Mouse (Mus musculus) right cerebral cortex, postnatal 14 days (tissue): ENCODE data around the gene Fars2.
"Not testable (repeated sequence)": the region's sequence is repeated elsewhere in the genome, so short reads cannot be mapped to it uniquely, and the experiment has no call there.

Source experiments
- DNase-seq: peaks from one replicate; pipeline ENCODE4 v3.0.0; 2022

The Fars2 gene

GRCm38 (mm10) chr13:36297950-36298781, 181.0 kb downstream of the Fars2 start:
- no peak for DNase-seq

GRCm38 (mm10) chr13:36298782-36299031, 181.5 kb downstream of the Fars2 start:
- no peak for DNase-seq

GRCm38 (mm10) chr13:36302770-36303169, 185.6 kb downstream of the Fars2 start:
- no peak for DNase-seq

- no peak for DNase-seq
These were observed 188.1 kb downstream of the Fars2 start for GRCm38 (mm10) chr13:36305306-36305705.

GRCm38 (mm10) chr13:36307386-36307785, 190.2 kb downstream of the Fars2 start:
- no peak for DNase-seq

- DNase-seq = no peak
These were observed 191.9 kb downstream of the Fars2 start for GRCm38 (mm10) chr13:36309160-36309559.

- no peak for DNase-seq
These were observed 197.0 kb downstream of the Fars2 start for GRCm38 (mm10) chr13:36314218-36314617.

GRCm38 (mm10) chr13:36314860-36315800, 197.9 kb downstream of the Fars2 start:
- DNase-seq = no peak

GRCm38 (mm10) chr13:36317824-36318223, 200.6 kb downstream of the Fars2 start:
- DNase-seq = no peak

GRCm38 (mm10) chr13:36324624-36325023, 207.4 kb downstream of the Fars2 start:
- no peak for DNase-seq

GRCm38 (mm10) chr13:36326539-36326938, 209.3 kb downstream of the Fars2 start:
- DNase-seq = no peak

GRCm38 (mm10) chr13:36329871-36330270, 212.7 kb downstream of the Fars2 start:
- DNase-seq = no peak

GRCm38 (mm10) chr13:36330542-36330941, 213.3 kb downstream of the Fars2 start:
- DNase-seq = no peak

GRCm38 (mm10) chr13:36334748-36335147, 217.5 kb downstream of the Fars2 start:
- no peak for DNase-seq

- no peak for DNase-seq
These were observed 234.3 kb downstream of the Fars2 start for GRCm38 (mm10) chr13:36351529-36351928.

GRCm38 (mm10) chr13:36357469-36357868, 240.3 kb downstream of the Fars2 start:
- DNase-seq = no peak

GRCm38 (mm10) chr13:36361419-36361818, 244.2 kb downstream of the Fars2 start:
- DNase-seq = no peak

- DNase-seq = not testable (repeated sequence)
These were observed 248.5 kb downstream of the Fars2 start for GRCm38 (mm10) chr13:36365719-36366118.

- no peak for DNase-seq
These were observed 249.1 kb downstream of the Fars2 start for GRCm38 (mm10) chr13:36366304-36366703.

- no peak for DNase-seq
These were observed 250.7 kb downstream of the Fars2 start for GRCm38 (mm10) chr13:36367712-36368491.

GRCm38 (mm10) chr13:36368799-36369198, 251.6 kb downstream of the Fars2 start:
- no peak for DNase-seq

- no peak for DNase-seq
These were observed 252.2 kb downstream of the Fars2 start for GRCm38 (mm10) chr13:36369400-36369799.

GRCm38 (mm10) chr13:36383236-36383635, 266.0 kb downstream of the Fars2 start:
- DNase-seq = no peak
